Mouse (Mus musculus): ENCODE data around the gene Mitf.

The Mitf gene

DNA sequence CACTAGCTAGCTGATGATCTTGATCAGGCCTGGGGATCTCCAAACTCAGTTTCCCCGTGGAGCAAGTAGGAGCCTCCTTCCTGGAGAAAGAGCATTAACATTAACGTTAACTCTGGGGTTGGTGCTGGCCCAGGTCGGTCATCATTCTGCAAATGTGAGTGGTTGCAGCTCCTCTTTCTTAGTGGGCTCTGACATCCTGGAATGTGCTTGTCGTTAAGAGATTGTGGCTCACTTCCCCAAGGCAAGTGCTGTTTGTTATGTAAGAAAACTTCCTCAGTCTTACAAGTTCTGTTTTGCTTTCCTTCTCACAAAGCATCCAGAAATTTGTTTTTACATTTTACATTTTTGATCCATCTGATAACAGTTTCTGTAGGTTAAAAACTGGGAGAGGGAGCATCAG, 7.3 kb downstream of the Mitf start:
- Histone ChIP-seq H3K4me3 (replicated peaks; ENCODE audit: low read length) (no peak overlapping the region), H3K9me3 (ENCODE audit: low read length) (peaks cover 17% of the 10 kb centered on the region), H3K4me1 (replicated peaks; ENCODE audit: low read depth, low read length) (no peaks in the 10 kb centered on the region), H3K27me3 (ENCODE audit: insufficient read depth, low read length) (no peaks in the 10 kb centered on the region), H3K36me3 (ENCODE audit: insufficient read depth, low read length) (peaks cover 5% of the 10 kb centered on the region; the same call in 1 of the 2 replicates)
- no peak for TF ChIP-seq NANOG (IDR thresholded peaks at IDR 0.05; ENCODE audit: borderline replicate concordance, low read length)
- TF ChIP-seq CTCF (conservative IDR thresholded peaks at IDR 0.05; ENCODE audit: low read length) = no peak
- no peak for TF ChIP-seq POU5F1 (IDR thresholded peaks at IDR 0.05; ENCODE audit: borderline replicate concordance, low read length)

DNA sequence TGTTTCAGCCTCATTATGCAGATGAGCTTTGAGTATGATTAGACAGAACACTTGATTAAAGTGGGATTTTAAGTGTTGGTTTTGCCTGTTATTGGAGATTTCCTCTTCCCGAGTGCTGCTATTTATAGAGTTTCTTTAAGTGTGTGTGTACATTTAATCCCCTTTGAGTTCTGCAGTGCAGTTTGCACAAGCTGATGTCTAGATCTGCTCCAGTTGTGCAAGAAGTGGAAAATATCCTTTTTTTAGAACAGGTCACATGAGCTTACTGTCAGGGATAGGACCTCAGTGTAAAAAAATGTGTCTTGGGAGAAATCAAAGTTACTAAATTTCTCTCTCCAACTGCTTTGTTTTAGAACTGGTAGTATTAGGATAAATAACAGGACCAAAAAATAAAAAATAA, 8.9 kb downstream of the Mitf start:
- Histone ChIP-seq H3K4me3 (replicated peaks; ENCODE audit: low read length) (no peak overlapping the region), H3K27me3 (ENCODE audit: insufficient read depth, low read length) (no peaks in the 10 kb centered on the region), H3K9me3 (ENCODE audit: low read length) (peaks cover 19% of the 10 kb centered on the region), H3K4me1 (replicated peaks; ENCODE audit: low read depth, low read length) (no peaks in the 10 kb centered on the region), H3K36me3 (ENCODE audit: insufficient read depth, low read length) (peaks cover 5% of the 10 kb centered on the region; the same call in 1 of the 2 replicates)
- TF ChIP-seq POU5F1 (IDR thresholded peaks at IDR 0.05; ENCODE audit: borderline replicate concordance, low read length) = no peak
- no peak for TF ChIP-seq NANOG (IDR thresholded peaks at IDR 0.05; ENCODE audit: borderline replicate concordance, low read length)
- TF ChIP-seq CTCF (conservative IDR thresholded peaks at IDR 0.05; ENCODE audit: low read length) = no peak

DNA sequence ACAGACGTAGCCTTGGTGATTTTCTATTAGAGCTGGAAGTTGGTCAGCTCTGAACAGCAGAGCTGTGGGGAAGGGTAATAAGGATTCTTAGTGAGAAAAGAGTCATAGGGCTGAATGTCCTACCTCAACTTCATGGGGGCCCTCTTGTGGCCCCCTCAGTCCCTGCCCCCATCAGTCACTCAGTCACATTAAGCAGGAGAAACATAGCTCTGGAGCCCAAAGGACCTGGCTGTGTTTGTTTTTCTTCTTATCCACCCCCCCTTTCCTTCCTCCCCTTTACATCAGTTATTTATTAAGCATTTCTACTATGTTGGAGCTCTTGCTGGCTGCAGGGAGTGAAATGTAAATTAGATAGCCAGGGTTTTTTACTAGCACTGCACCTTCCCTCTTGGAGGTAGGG, 10.0 kb downstream of the Mitf start:
- TF ChIP-seq CTCF (conservative IDR thresholded peaks at IDR 0.05; ENCODE audit: low read length) (no peak), POU5F1 (IDR thresholded peaks at IDR 0.05; ENCODE audit: borderline replicate concordance, low read length) (no peak), NANOG (IDR thresholded peaks at IDR 0.05; ENCODE audit: borderline replicate concordance, low read length) (no peak)
- H3K4me1 ChIP-seq (replicated peaks; ENCODE audit: low read depth, low read length) = no peaks in the 10 kb centered on the region
- no peak overlapping the region for H3K4me3 ChIP-seq (replicated peaks; ENCODE audit: low read length)
- peaks cover 5% of the 10 kb centered on the region; the same call in 1 of the 2 replicates for H3K36me3 ChIP-seq (ENCODE audit: insufficient read depth, low read length)
- H3K9me3 ChIP-seq (ENCODE audit: low read length) = peaks cover 19% of the 10 kb centered on the region
- H3K27me3 ChIP-seq (ENCODE audit: insufficient read depth, low read length) = no peaks in the 10 kb centered on the region

DNA sequence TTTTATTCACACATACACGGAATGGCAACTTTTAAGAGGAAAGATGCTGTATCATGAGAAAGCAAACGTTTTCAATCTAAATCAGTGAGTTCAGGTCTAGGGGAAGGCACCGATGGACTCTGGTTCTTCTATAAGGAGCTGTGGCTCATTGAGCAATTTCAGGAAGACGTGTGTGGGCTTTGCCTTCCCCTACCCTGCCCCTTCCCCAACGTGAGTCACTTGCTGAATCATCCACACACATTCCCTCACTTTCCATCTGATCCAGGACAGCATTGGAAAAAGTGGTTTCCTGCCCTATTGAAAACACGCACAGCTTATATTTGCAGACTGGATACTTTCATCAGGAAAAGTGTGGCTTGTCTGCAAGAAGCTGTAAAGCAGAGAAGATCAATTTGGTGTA, 11.3 kb downstream of the Mitf start:
- Histone ChIP-seq H3K4me3 (replicated peaks; ENCODE audit: low read length) (no peak overlapping the region), H3K4me1 (replicated peaks; ENCODE audit: low read depth, low read length) (no peaks in the 10 kb centered on the region), H3K27me3 (ENCODE audit: insufficient read depth, low read length) (no peaks in the 10 kb centered on the region), H3K9me3 (ENCODE audit: low read length) (peaks cover 19% of the 10 kb centered on the region), H3K36me3 (ENCODE audit: insufficient read depth, low read length) (peaks cover 5% of the 10 kb centered on the region; the same call in 1 of the 2 replicates)
- TF ChIP-seq POU5F1 (IDR thresholded peaks at IDR 0.05; ENCODE audit: borderline replicate concordance, low read length) (no peak), NANOG (IDR thresholded peaks at IDR 0.05; ENCODE audit: borderline replicate concordance, low read length) (no peak), CTCF (conservative IDR thresholded peaks at IDR 0.05; ENCODE audit: low read length) (no peak)

DNA sequence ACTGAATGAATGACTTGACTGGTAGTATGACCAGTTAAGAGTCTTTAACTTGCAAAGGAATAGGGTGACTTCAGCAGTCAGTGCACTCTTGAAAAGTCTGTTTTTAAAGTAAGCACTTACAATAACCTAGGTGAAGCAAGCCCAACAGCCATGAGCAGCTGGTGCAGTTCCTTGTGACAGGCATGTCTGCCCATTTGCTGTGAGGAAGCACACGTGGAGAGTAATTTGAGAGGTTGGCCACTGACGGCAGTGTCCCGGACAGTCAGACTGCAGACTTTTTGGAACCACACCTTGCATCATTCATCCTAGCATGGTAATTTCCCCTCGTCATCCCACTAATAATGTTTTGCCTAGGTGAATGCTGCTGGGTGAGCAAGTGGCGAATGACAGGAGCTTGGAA, 12.1 kb downstream of the Mitf start:
- TF ChIP-seq NANOG (IDR thresholded peaks at IDR 0.05; ENCODE audit: borderline replicate concordance, low read length) (no peak), CTCF (conservative IDR thresholded peaks at IDR 0.05; ENCODE audit: low read length) (no peak), POU5F1 (IDR thresholded peaks at IDR 0.05; ENCODE audit: borderline replicate concordance, low read length) (no peak)
- no peak overlapping the region for H3K4me3 ChIP-seq (replicated peaks; ENCODE audit: low read length)
- H3K27me3 ChIP-seq (ENCODE audit: insufficient read depth, low read length) = no peaks in the 10 kb centered on the region
- peaks cover 19% of the 10 kb centered on the region for H3K9me3 ChIP-seq (ENCODE audit: low read length)
- no peaks in the 10 kb centered on the region for H3K4me1 ChIP-seq (replicated peaks; ENCODE audit: low read depth, low read length)
- H3K36me3 ChIP-seq (ENCODE audit: insufficient read depth, low read length) = peaks cover 5% of the 10 kb centered on the region; the same call in 1 of the 2 replicates

DNA sequence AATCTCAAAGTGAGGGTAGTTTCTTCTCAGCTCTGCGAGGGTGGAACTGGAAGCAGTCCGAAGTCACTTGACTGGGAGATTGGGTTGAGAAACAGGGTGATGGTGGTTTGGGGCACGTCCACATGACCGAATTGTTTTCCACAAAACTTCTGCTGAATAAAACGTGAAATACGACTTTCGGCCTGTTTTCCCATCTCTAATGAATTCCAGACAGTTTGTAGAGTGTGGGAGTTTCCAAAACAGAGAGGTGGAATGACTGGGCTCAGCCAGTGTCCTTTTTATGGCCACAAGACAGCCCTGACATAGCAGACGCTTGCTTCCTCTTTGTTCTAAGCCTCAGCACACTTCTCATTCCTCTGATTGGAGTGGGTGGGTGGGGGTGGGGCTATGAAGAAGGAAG, 13.7 kb downstream of the Mitf start:
- H3K27me3 ChIP-seq (ENCODE audit: insufficient read depth, low read length) = no peaks in the 10 kb centered on the region
- TF ChIP-seq CTCF (conservative IDR thresholded peaks at IDR 0.05; ENCODE audit: low read length) (no peak), POU5F1 (IDR thresholded peaks at IDR 0.05; ENCODE audit: borderline replicate concordance, low read length) (no peak), NANOG (IDR thresholded peaks at IDR 0.05; ENCODE audit: borderline replicate concordance, low read length) (no peak)
- no peaks in the 10 kb centered on the region for H3K4me1 ChIP-seq (replicated peaks; ENCODE audit: low read depth, low read length)
- H3K36me3 ChIP-seq (ENCODE audit: insufficient read depth, low read length) = peaks cover 5% of the 10 kb centered on the region; the same call in 1 of the 2 replicates
- H3K4me3 ChIP-seq (replicated peaks; ENCODE audit: low read length) = no peak overlapping the region
- H3K9me3 ChIP-seq (ENCODE audit: low read length) = peaks cover 19% of the 10 kb centered on the region

DNA sequence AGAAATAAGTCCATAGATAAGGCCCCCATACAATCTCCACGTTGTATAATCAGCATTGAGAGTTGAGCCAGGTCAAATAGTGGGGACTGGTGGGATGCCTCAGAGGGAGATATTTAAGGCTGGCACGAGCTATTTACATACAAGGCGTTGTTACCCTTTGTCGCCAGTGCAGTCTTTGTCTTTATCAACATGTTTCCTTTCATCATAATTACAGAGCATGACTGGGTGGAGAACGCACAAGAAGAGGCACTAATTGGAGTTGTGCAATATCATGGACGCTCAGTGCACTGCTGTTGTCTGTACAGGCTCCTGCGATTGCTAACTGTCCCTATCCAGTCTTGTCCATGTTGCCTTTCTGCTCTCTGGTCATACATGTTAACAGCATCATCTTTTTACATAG, 15.0 kb downstream of the Mitf start:
- Histone ChIP-seq H3K36me3 (ENCODE audit: insufficient read depth, low read length) (peaks cover 5% of the 10 kb centered on the region; the same call in 1 of the 2 replicates), H3K4me3 (replicated peaks; ENCODE audit: low read length) (no peak overlapping the region), H3K27me3 (ENCODE audit: insufficient read depth, low read length) (no peaks in the 10 kb centered on the region), H3K4me1 (replicated peaks; ENCODE audit: low read depth, low read length) (no peaks in the 10 kb centered on the region), H3K9me3 (ENCODE audit: low read length) (peaks cover 19% of the 10 kb centered on the region)
- TF ChIP-seq CTCF (conservative IDR thresholded peaks at IDR 0.05; ENCODE audit: low read length) (no peak), POU5F1 (IDR thresholded peaks at IDR 0.05; ENCODE audit: borderline replicate concordance, low read length) (no peak), NANOG (IDR thresholded peaks at IDR 0.05; ENCODE audit: borderline replicate concordance, low read length) (no peak)

DNA sequence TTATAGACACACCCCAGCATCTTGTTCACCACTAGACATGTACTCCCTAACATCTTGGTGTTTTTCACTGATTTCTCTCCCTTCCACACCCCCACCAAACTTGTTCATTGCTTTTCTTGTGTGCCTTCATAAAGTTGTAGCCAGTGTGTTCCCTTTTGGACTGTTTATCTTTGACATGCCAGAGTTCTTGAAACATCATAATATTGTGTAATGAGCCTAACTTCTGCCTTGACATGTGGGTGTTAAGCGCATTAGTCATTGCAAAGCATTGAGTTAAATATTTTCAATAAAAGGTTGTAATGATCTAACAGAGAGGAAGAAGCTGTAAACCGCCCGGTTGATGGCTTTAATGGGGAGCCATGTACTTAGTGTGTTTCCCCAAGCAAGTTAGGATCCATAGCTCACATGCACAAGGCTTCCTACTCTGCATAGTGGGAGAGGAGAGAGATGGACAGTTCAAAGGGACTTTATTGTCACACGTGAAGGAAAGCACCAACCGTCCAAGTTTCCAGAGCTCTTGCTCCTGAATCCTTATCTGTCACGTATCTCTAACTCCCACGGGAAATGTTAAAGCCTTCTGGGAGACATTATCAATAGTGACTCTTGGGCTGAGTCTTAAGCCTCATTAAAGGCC, 19.9 kb downstream of the Mitf start:
- Histone ChIP-seq H3K4me3 (replicated peaks; ENCODE audit: low read length) (no peak overlapping the region), H3K4me1 (replicated peaks; ENCODE audit: low read depth, low read length) (no peaks in the 10 kb centered on the region), H3K27me3 (ENCODE audit: insufficient read depth, low read length) (no peaks in the 10 kb centered on the region), H3K36me3 (ENCODE audit: insufficient read depth, low read length) (no peaks in the 10 kb centered on the region), H3K9me3 (ENCODE audit: low read length) (peaks cover 4% of the 10 kb centered on the region; the same call in 1 of the 2 replicates)
- TF ChIP-seq NANOG (IDR thresholded peaks at IDR 0.05; ENCODE audit: borderline replicate concordance, low read length) = no peak
- no peak for TF ChIP-seq POU5F1 (IDR thresholded peaks at IDR 0.05; ENCODE audit: borderline replicate concordance, low read length)
- no peak for TF ChIP-seq CTCF (conservative IDR thresholded peaks at IDR 0.05; ENCODE audit: low read length)

DNA sequence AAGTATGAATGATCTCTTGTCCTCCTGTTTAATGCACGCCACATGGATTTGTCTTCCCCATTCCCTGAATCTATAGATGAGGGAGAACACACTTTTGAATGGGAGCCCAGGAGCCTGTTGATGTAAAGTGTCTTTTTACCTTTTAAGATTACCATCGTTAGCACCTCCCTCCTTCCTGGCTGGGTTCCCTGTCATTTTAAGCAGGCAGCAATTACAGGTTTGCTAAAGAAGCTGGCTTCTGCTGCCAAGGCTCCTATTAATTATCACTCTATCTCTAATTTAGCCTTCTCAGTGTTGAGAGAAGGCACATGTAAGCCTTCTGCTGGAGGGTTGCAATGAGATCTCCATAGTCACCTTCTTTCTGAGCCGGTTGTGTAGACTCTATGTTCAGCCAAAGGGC, 21.2 kb downstream of the Mitf start:
- Histone ChIP-seq H3K36me3 (ENCODE audit: insufficient read depth, low read length) (no peaks in the 10 kb centered on the region), H3K4me1 (replicated peaks; ENCODE audit: low read depth, low read length) (no peaks in the 10 kb centered on the region), H3K9me3 (ENCODE audit: low read length) (peaks cover 4% of the 10 kb centered on the region; the same call in 1 of the 2 replicates), H3K4me3 (replicated peaks; ENCODE audit: low read length) (no peak overlapping the region), H3K27me3 (ENCODE audit: insufficient read depth, low read length) (no peaks in the 10 kb centered on the region)
- TF ChIP-seq POU5F1 (IDR thresholded peaks at IDR 0.05; ENCODE audit: borderline replicate concordance, low read length) (no peak), NANOG (IDR thresholded peaks at IDR 0.05; ENCODE audit: borderline replicate concordance, low read length) (no peak), CTCF (conservative IDR thresholded peaks at IDR 0.05; ENCODE audit: low read length) (no peak)

Measured in E14TG2a.4 (cell line).